Mouse (Mus musculus) adrenal gland, postnatal 4 days (tissue): ENCODE results near the gene Grin3b. TPM values are rescaled to one million over a fixed set of nuclear protein-coding genes. Genes with fewer than 3 reads are reported as not detected.

Experiments used
- DNase-seq, 2 experiments: peaks; one replicate each; pipeline ENCODE4 v3.0.0; 2021 to 2022; ENCODE audit warnings: low spot score in 2 of 2, mixed read lengths in 2 of 2
- long read RNA-seq, 2 experiments: library from polyadenylated mRNA; stranded (forward); transcript quantifications; one replicate each; pipeline ENCODE4 v2.0.0; 2021
- total RNA-seq, 2 experiments: library from RNA; stranded (reverse); gene quantifications; 2 replicates each; pipeline ENCODE4 v1.2.3; 2021

The Grin3b gene
- total RNA-seq, result under 1 TPM; 0.25 to 0.39 TPM
- long read RNA-seq, experiment 1, result 0 reads
- long read RNA-seq, experiment 2, partial matches to known transcripts, result 0 of 2 reads
- long read RNA-seq, experiment 2, other reads (novel, unspliced or antisense), result 1 of 2 reads

GRCm38 (mm10) chr10:79970415-79971182, at the start of gene Grin3b:
TSS of gene Grin3b (plus strand) at chr10:79970715.
- no peak for DNase-seq

- no peak for DNase-seq
These were observed 49.5 kb upstream of the Grin3b start, which contains the start of gene R3hdm4 for GRCm38 (mm10) chr10:79920958-79921535. TSS of gene R3hdm4 (minus strand) at chr10:79921208.

- DNase-seq, result no peak
These were observed 48.9 kb upstream of the Grin3b start for GRCm38 (mm10) chr10:79921572-79921971.

- DNase-seq, result peak; percentile 86 to 87
These were observed 45.3 kb upstream of the Grin3b start for GRCm38 (mm10) chr10:79924998-79925784.

- DNase-seq, result no peak
These were observed 44.6 kb upstream of the Grin3b start for GRCm38 (mm10) chr10:79925785-79926490.

GRCm38 (mm10) chr10:79926491-79927323, 43.8 kb upstream of the Grin3b start, which contains the start of gene Arid3a:
TSS of gene Arid3a (plus strand) at chr10:79927043.
- peak; percentile 66 to 75 for DNase-seq

GRCm38 (mm10) chr10:79927324-79928029, 43.0 kb upstream of the Grin3b start:
- peak in 1 of 2 experiments; percentile 42 for DNase-seq

- peak in 1 of 2 experiments; percentile 43 for DNase-seq
These were observed 42.4 kb upstream of the Grin3b start for GRCm38 (mm10) chr10:79928030-79928694.

- DNase-seq, result no peak
These were observed 41.4 kb upstream of the Grin3b start for GRCm38 (mm10) chr10:79928907-79929701.

- DNase-seq, result no peak
These were observed 40.3 kb upstream of the Grin3b start for GRCm38 (mm10) chr10:79929967-79930825.

- no peak for DNase-seq
These were observed 39.7 kb upstream of the Grin3b start for GRCm38 (mm10) chr10:79930826-79931186.

GRCm38 (mm10) chr10:79931797-79932196, 38.7 kb upstream of the Grin3b start:
- no peak for DNase-seq

GRCm38 (mm10) chr10:79932736-79933135, 37.8 kb upstream of the Grin3b start:
- no peak for DNase-seq

- no peak for DNase-seq
These were observed 37.3 kb upstream of the Grin3b start for GRCm38 (mm10) chr10:79933145-79933679.

GRCm38 (mm10) chr10:79933861-79934260, 36.7 kb upstream of the Grin3b start:
- DNase-seq, result no peak

- peak in 1 of 2 experiments; percentile 47 for DNase-seq
These were observed 36.2 kb upstream of the Grin3b start for GRCm38 (mm10) chr10:79934272-79934721.
